Mouse (Mus musculus): ENCODE measurements around the gene Tmem108. TPM values are rescaled to one million over a fixed set of nuclear protein-coding genes. Genes with fewer than 3 reads are reported as not detected.

The Tmem108 gene
- total RNA-seq, 4 experiments from 2014 or later: 3.7 to 4.7 (median 4.4) TPM

DNA sequence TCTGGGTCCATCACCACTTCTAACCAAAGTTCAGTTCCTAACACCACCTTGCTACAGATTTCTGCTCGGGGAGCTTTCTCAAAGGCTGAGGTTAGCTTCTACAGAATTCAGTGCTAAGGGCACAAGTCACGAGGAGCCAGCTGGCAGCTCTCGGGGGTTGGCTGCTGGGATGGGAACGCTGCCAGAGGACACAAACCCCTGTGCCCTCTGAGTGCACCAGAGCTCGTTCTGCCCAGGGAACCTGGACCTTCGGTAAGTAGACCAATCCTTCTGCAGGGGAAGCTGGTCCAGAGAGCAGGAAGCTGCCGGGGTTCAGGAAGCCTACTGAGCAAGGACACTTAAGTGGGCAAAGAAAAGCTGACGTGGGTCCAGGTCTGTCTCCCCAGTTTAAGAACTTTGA, 40.6 kb downstream of the Tmem108 start:
- peak; percentile 42 for DNase-seq (ENCODE audit: low spot score)

DNA sequence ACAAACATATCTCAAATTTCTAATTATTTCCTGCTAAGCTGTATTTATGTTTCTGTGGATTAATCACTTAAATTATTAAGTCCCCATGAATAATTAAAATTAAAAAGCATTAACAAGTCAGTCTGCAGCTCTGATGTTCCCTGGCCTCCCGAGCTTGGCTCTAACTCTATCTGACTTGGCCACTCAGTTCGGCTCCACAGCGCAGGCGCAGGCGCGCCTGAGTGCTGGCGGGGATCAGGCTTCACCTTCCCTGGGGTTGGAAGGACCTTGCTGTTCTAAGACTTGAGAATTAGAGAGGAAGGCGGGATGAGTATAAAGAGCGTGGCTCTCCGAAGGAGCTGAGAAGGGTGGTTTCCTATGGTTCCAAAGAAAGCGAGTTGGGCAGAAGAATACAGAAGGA, 41.6 kb downstream of the Tmem108 start:
- peak; percentile 22 for DNase-seq (ENCODE audit: low spot score)

DNA sequence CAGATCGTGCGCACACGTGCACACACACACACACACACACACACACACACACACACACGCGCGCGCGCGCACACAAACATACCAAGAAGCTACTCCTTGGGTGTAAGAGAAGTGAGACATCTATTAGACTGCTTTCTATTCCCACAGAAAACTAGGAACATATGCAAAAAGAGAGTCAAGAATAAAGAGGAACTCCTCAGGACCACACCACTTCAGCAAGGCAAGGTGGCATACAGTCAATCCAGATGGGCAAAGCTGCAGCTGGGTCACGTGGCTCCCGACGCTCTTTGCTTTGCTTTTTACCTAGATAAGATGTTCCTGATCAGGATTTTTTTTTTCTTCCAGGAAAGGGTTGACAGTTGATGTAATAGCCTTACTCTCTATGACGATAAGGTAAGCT, 45.6 kb downstream of the Tmem108 start:
- DNase-seq (ENCODE audit: low spot score): no peak

DNA sequence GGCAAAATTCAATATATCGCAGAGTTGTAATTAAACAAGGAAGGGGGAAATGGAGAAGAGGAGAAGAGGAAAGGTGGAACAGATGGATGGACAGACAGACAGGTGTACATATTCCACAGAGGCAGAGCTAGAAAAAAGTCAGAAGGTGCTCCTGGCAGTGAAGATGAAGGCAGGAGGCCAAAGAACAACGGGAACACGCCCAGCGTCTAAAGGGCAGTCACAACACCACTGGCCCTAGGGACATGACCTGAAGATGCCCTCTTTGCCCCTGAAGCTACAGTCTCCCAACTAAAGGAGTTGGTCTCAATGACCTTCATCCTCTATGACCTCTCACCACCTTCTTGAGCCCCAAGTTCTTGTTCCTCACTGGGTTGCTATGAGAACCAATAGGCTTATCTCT, 46.3 kb downstream of the Tmem108 start:
- DNase-seq (ENCODE audit: low spot score): no peak

DNA sequence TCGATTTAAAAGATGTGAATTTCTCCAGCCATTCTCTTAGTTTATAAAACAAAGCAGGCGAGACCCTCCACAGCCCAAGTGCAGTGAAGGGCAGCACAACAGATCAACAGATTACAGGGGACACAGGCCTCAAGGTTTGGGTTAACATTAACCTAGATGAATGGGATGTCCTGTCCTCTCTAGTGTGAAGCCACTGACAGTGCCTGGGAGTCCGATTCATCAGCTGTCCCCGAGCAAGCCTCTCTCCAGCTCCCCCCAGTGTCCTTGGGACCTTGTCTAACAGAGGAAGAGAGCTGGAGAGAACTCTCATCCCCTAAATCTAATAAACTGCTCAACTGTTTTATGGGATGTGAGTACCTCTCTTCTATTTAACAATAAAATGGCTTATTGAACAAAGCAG, 48.4 kb downstream of the Tmem108 start:
- DNase-seq (ENCODE audit: low spot score): no peak

DNA sequence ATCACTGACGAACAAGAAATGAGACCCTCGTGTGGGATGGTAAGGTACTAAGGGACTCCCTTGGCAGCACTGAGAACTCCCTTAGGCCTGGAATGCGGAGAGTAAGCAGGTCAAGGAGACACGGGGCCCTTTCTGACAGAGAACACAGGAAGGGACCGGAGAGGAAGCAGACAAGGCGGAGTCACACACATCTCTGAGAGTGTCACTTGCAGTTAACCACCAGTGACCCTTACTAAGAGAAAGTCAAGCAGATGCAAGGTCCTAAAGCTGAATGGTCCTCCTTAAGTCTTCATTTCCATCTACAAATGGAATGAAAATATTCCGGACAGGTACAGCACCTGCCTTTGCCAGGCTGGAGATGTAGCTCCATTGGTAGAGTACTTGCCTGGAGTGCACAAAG, 48.9 kb downstream of the Tmem108 start:
- DNase-seq (ENCODE audit: low spot score): no peak

DNA sequence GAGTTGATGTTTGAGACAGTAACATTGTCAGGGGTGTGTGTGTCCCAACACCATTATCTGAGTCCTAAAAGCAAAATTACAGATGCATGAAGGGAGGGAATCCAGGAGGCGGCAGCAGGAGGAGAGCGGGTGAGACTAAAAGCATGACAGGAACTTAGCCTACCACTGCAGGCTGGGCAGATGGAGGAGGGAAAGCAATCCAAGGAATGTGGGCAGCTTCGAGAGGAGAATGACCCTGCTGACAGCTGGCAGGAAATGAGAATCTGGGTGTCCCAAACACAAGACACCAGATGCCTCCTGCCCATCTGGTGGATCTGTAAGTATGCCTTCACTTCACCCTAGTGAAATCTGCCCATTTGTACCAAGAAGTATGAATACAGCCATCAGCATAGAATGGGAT, 51.9 kb downstream of the Tmem108 start:
- DNase-seq (ENCODE audit: low spot score): no peak

DNA sequence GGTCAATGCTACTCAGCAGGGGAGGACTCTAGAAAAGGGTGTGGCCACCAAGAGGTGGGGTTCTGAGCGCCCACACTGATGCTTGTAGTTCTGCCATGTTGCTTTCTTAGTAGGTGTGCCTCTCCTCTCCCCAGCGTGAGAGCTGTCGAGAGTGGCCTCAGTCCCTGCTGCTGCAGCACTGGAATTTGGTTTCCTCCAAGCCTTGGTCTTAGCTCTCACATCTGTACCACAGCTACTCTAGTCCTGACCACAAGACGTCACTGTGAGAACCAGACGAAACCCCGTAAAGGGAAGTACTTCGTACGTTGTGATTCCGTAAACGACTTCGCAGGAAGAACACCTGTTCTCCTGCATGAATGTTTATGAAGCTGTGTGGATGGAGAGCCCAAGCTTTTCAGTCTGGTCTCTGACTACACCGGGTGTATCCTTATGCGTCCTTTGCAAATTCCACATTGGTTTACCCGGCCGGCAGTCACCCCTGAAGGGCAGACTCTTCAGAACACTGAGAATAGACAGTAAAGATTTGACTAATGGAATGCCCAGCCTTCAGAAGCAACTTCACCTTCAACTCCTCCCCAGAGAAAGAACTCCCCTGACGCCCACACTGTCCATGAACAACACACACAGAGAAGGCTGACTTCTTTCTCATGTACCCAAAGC, 53.0 kb downstream of the Tmem108 start:
- DNase-seq (ENCODE audit: low spot score): no peak

DNA sequence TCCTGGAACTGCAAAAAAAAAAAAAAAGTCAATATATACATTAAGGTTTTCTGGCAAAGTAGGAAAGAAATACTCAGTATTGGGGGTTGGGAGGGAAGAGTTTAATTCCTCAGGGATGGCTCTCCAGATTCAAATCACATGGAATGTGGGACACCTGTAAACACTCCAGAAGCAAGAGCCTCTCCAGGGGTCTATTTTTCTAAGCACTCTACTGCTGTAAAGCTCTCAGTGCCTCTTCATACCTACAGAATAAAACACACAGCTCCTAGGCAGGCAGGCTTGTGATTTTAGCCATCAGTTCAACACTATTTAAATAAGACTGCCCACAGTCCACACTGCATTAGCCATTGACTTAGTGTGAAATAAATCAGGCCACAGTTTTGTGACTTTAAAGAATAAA, 53.8 kb downstream of the Tmem108 start:
- DNase-seq (ENCODE audit: low spot score): no peak

DNA sequence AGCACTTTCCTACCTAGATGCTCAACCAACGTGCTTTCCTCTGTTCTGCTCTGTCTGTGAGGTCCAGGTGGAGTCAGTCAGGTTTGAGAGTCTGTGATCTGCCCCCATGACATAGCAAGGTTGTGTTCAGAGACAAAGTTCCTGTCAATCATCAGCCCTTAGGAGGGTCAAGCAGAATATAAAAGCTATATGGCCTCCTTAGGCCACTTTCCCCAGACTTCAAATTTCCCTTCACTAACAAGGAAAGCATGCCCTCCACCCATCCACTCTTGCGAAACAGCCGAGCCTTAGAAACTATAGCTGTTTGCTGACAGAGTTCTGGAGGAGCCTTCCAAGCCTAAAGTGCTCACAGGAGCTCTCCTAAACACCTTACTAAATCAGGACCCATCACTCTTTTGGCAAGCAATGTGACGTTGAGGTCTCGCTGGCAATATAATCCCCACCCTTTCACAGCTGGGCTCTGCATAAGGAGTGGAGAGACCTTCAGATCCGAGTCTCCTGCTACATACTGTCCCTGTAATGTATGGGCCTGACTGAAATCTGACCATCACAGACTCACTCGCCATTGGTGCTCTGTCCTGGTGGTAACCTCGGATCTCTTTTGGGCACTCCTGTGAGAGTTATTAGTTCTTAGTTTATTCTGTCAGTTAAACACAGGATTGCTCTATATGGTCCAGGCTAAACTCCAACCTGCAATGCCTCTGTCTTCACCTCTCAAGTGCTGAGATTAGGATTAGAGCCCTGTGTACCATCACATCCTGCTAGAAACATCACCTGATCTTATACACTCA, 54.4 kb downstream of the Tmem108 start:
- no peak for DNase-seq (ENCODE audit: low spot score)

DNA sequence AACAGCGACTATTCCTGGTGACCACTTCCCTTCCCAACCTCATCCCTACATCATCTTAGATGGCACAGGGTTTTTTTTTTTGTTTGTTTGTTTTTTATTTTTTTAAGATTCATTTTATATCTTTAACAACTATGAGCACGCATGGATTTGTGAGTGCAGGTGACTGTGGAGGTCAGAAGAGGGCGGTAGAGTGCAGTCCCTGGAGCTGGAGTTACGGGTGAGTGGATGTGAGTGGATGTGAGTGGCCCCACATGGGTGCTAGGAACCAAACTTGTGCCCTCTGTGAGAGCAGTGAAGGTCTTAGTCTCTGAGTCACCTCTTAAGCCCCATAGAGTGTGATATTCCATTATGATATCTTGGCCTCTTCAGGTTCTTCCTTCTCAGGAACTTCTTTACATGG, 55.9 kb downstream of the Tmem108 start:
- no peak for DNase-seq (ENCODE audit: low spot score)

DNA sequence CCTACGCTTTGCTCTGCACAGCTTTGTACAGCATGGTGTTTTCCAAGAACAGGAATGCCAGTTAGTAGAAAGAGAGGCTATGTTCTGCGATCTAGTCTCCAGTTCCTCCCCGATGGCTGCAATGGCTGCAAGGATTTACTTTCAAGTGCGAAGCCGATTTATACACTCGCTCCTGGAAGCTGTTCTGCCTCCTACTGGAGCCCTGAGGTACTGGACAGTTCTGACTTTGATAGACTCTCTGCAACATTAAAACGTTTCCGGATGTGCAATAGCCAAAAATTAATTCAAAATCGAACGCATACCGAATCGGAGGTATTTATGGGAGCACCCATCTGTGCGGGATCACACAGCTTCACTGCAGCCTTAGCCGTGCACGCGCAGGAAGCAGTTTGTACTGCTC, 58.6 kb downstream of the Tmem108 start:
- DNase-seq (ENCODE audit: low spot score): no peak

DNA sequence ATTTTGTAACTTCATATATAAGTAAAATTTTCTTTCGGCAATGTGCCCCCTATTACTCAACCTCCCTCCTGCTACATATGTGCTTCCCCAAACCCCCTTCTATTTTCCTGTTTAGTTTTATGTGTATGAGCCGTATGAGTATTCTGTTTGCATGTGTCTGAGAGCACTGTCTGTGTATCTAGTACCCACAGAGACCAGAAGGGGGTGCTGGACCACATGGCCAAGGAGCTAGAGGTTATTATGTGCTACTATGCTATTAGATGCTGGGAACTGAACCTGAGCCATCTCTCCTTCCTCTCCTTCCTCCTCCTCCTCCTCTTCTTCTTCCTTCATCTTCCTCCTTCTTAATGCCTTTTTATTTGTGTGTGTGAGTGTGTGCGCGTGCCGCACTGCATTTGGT, 59.2 kb downstream of the Tmem108 start:
- DNase-seq (ENCODE audit: low spot score): no peak

DNA sequence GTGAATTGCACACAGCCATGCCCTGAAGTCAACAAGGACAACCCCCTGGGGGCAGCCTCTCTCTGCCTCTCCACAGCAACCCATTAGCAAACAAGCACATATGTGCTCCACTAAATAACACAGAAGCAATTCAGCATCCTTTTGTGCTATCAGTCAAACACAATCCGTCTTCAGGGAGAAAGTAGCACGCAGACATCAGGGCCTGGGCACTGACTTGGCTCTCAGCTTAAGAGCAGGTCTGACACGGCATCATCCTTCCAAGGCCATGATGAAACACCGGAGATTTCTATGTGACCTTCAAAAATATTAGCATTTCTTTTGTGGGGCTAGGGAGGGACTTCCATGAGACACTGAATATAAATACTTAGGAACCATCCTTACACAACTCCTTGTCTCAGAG, 60.2 kb downstream of the Tmem108 start:
- DNase-seq (ENCODE audit: low spot score): no peak

DNA sequence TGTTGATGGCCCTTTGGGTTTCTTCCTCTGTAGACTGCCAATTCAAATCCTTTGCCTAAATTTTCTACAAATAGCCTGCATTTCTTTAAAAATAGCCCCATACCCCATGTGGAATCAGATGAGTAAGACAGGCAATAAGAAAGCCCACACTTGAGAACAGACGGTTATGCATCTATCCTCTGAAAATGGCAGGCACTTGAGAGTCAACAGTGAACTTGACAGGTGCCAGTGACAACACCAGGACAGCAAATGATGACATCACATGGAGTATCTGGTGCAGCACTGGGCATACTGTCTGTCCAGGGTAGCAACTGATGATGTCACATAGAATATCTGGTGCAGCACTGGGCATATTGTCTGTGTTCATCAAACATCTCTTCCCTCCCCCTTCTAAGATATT, 61.4 kb downstream of the Tmem108 start:
- DNase-seq (ENCODE audit: low spot score): no peak

DNA sequence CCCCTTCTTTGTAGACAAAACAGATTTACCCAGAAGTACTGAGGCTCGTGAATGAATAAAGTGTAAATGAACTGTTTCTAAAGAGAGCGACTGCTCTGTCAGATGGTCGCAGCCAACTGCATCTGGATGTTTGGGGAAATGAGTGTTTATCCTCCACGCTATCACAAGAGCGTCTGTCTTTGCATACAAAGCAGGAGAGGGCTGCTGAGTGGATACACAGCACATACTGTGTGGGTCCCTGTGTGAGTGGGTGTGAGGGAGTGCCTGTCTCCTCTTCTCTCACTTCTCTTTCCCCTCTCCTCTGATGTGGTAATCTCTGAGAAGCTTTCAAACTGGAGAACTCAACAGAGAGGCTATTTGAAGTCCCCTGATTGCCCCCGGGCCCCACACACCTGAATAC, 64.7 kb downstream of the Tmem108 start:
- DNase-seq (ENCODE audit: low spot score): no peak

DNA sequence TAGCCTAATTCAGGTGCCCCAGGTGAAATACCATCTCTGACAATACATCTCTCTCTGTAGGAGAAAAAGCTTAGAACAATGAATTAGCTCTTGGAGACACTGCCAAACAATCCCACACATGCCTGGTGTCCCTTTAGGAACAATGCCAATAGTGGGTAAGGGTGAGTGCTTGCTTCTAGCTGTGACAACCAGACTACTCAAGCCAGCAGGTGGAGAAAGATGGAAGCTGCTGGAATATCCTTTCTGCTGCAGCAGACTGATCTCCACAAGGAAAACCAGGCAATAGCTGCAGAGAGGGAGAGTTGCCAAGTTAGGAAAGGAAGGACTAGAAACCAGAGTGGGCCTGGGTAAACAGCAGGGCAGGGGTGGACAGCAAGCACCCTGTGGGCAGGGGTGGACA, 67.8 kb downstream of the Tmem108 start:
- DNase-seq (ENCODE audit: low spot score): no peak

DNA sequence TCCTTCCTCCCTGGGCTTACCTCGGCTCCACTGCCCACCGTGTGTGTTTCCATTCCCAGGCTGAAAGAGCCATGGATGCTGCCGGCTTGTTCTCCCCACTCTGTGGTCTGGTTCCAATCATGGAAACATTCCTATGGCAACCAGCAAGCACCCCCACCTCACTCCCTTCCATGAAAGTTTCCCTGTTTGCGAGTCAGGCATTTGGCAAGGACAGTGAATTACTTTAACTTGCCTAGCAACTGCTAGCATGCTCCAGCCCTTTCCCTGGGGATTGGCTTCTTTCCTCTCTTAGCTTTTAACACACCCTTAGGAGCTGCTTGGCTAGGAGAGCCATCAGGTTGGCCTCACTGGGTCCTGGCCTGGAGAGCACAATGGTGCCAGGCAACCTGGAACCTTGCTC, 68.9 kb downstream of the Tmem108 start:
- DNase-seq (ENCODE audit: low spot score): no peak

DNA sequence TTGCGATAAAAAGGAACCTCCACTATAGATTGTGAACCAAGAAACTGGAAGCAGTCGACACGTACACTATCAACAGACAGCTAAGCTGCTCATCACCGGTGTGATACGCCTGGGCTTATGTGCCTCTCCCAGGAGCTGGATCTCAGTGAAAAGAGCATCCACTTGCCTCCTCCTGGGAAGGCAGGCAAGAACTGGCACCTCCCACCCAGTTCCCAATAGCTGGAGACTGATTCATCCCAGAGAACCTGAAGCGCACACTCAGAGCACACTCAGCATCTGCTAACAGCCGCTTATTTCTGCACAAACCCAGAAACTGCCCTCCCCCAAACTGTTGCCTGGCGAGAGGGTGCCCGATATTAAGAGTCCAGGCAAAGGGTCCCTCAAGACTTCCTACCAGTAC, 69.8 kb downstream of the Tmem108 start:
- no peak for DNase-seq (ENCODE audit: low spot score)

DNA sequence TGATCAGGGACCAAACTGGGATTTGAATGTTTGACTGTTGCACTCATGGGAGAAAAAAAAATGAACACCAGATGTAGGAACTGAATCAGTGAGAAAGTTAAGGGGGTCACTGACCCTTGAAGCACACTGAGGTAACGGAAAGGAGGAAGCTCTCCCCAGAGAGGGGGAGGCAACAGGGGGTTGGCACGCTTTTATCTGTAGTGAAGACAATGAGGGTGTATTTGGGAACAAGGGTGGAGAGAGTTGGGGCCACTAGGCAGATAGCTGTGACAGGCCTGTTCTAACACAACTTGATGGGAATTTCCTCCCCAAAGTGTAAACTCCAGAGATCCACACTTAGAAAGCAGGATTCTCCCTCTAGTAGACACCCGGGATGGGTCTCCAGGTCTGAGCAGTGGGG, 71.2 kb downstream of the Tmem108 start:
- DNase-seq (ENCODE audit: low spot score): no peak

DNA sequence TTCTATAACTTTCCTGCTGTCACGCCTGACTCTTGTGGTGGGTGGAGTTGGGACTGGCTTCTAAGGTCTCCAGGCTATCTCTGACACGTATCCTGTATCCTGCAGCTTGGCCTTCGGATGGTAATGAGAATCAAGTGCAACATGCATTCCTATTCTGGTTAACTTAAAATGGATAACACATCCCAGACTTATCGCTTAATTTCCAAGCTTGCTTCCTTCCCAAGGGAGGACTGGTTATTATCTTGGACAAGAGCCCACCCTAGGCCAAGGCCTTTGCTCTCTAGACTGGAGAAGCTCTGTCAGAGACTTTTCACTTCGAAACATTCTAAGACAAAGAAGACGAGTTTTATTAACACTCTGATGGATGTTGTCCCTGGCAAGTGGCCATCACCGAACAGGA, 71.9 kb downstream of the Tmem108 start:
- peak; percentile 41 for DNase-seq (ENCODE audit: low spot score)

DNA sequence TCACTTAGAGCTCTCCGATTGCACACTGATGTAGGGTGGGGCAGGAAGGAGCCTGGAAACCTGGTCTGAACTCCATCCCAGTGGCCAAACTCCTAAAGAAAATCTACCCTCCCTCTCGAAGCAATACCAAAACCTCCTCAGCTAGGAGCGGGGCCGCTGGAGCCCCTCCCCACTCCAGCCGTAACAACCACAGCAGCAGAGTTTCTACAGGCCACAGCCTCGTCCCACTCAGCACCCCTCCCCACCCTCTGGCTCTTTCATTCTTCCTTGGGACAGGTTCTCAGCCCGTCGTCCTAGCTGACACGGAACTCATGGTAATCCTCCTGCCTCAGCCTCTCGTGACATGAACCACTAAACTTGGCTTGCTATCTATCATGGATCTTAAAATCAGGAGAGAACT, 72.6 kb downstream of the Tmem108 start:
- DNase-seq (ENCODE audit: low spot score): no peak

DNA sequence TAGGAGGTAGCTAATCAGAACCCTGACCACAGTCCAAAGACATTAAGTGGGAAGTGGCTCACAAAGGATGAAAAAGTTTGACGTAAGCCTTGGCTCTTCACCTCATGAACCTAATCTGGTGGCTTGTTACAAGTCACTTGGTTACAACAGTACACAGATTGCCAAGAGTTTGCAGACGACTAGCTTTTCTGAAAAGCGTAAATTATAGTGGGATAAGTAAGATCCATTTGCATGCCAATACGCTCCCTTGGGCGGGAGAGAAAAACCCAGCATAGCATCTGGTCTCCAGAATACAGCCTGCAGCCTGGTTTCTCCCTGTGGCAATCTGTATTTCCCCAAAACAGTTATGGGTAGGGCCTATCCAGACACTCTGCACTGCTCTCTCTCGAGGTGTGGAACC, 74.5 kb downstream of the Tmem108 start:
- DNase-seq (ENCODE audit: low spot score): no peak
